Mouse (Mus musculus): Measurements from ENCODE around the gene Glra1. TPM values are rescaled to one million over a fixed set of nuclear protein-coding genes. Genes with fewer than 3 reads are reported as not detected.

The Glra1 gene
- polyA plus RNA-seq, 1 experiment from 2014 or later: 5.8 TPM

GRCm38 (mm10) chr11:55542128-55542527, 65.9 kb downstream of the Glra1 start:
- no peak for DNase-seq (ENCODE audit: low spot score)
- H3K4me3 ChIP-seq (ENCODE audit: low read depth, low read length): no peak overlapping the region
- H3K4me1 ChIP-seq (ENCODE audit: control insufficient read depth, insufficient read depth, low read length): no peaks in the 10 kb centered on the region
- no peaks in the 10 kb centered on the region for H3K9me3 ChIP-seq (ENCODE audit: control insufficient read depth, low read length)
- no peak overlapping the region for H3K4me2 ChIP-seq (ENCODE audit: low read depth)
- ATAC-seq (ENCODE audit: insufficient read depth, low FRiP score, low TSS enrichment): no peak
- no peak overlapping the region for H3K9ac ChIP-seq (ENCODE audit: low read length)
- H3K27ac ChIP-seq (ENCODE audit: low read depth, low read length): no peak overlapping the region
- no peaks in the 10 kb centered on the region for H3K27me3 ChIP-seq (ENCODE audit: control insufficient read depth, insufficient read depth, low read length)
- no peaks in the 10 kb centered on the region for H3K36me3 ChIP-seq (ENCODE audit: control insufficient read depth, insufficient read depth, low read length)
- 76% methylated on average over 7 of the region's 7 CpGs for WGBS

GRCm38 (mm10) chr11:55534766-55535165, 73.2 kb downstream of the Glra1 start:
- H3K36me3 ChIP-seq (ENCODE audit: control insufficient read depth, insufficient read depth, low read length): peaks cover 10% of the 10 kb centered on the region
- H3K4me3 ChIP-seq (ENCODE audit: low read depth, low read length): no peak overlapping the region
- H3K27me3 ChIP-seq (ENCODE audit: control insufficient read depth, insufficient read depth, low read length): no peaks in the 10 kb centered on the region
- H3K4me1 ChIP-seq (ENCODE audit: control insufficient read depth, insufficient read depth, low read length): no peaks in the 10 kb centered on the region
- DNase-seq (ENCODE audit: low spot score) (no peak), ATAC-seq (ENCODE audit: insufficient read depth, low FRiP score, low TSS enrichment) (no peak)
- H3K27ac ChIP-seq (ENCODE audit: low read depth, low read length): no peak overlapping the region
- WGBS: 45% methylated on average over 2 of the region's 2 CpGs
- no peak overlapping the region for H3K9ac ChIP-seq (ENCODE audit: low read length)
- H3K9me3 ChIP-seq (ENCODE audit: control insufficient read depth, low read length): no peaks in the 10 kb centered on the region
- H3K4me2 ChIP-seq (ENCODE audit: low read depth): no peak overlapping the region

- Histone ChIP-seq H3K4me2 (ENCODE audit: low read depth) (no peak overlapping the region), H3K27me3 (ENCODE audit: control insufficient read depth, insufficient read depth, low read length) (no peaks in the 10 kb centered on the region), H3K9ac (ENCODE audit: low read length) (no peak overlapping the region), H3K36me3 (ENCODE audit: control insufficient read depth, insufficient read depth, low read length) (peaks cover 14% of the 10 kb centered on the region), H3K9me3 (ENCODE audit: control insufficient read depth, low read length) (no peaks in the 10 kb centered on the region), H3K27ac (ENCODE audit: low read depth, low read length) (no peak overlapping the region), H3K4me1 (ENCODE audit: control insufficient read depth, insufficient read depth, low read length) (no peaks in the 10 kb centered on the region), H3K4me3 (ENCODE audit: low read depth, low read length) (no peak overlapping the region)
- WGBS: 81% methylated on average over 5 of the region's 5 CpGs
- ATAC-seq (ENCODE audit: insufficient read depth, low FRiP score, low TSS enrichment) (no peak), DNase-seq (ENCODE audit: low spot score) (no peak)
These were observed 74.6 kb downstream of the Glra1 start for GRCm38 (mm10) chr11:55533378-55533777.

DNA sequence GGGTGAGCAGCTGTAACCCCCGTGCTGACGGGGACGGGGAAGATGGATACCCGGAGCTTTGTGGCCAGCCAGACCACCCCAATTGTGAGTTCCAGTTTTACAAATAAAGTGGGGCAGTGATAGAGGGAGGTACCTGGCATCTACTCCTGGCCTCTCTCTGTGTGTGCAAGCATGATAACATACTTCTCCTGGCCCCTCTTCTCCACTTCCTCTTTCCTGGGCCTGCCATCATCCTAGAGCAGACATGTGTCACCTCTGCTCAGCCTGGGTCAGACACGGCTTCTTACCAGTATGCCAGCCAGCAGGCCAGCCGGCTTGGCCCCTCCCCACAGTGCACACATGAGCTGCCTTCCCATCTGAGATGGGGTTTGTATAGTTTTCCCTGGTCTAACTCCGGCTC, 77.3 kb downstream of the Glra1 start:
- 84% methylated on average over 7 of the region's 7 CpGs for WGBS
- H3K27ac ChIP-seq (ENCODE audit: low read depth, low read length): no peak overlapping the region
- H3K36me3 ChIP-seq (ENCODE audit: control insufficient read depth, insufficient read depth, low read length): peaks cover 14% of the 10 kb centered on the region
- H3K4me3 ChIP-seq (ENCODE audit: low read depth, low read length): no peak overlapping the region
- ATAC-seq (ENCODE audit: insufficient read depth, low FRiP score, low TSS enrichment) (no peak), DNase-seq (ENCODE audit: low spot score) (no peak)
- H3K9ac ChIP-seq (ENCODE audit: low read length): no peak overlapping the region
- H3K27me3 ChIP-seq (ENCODE audit: control insufficient read depth, insufficient read depth, low read length): no peaks in the 10 kb centered on the region
- no peaks in the 10 kb centered on the region for H3K9me3 ChIP-seq (ENCODE audit: control insufficient read depth, low read length)
- H3K4me2 ChIP-seq (ENCODE audit: low read depth): no peak overlapping the region
- H3K4me1 ChIP-seq (ENCODE audit: control insufficient read depth, insufficient read depth, low read length): no peaks in the 10 kb centered on the region

DNA sequence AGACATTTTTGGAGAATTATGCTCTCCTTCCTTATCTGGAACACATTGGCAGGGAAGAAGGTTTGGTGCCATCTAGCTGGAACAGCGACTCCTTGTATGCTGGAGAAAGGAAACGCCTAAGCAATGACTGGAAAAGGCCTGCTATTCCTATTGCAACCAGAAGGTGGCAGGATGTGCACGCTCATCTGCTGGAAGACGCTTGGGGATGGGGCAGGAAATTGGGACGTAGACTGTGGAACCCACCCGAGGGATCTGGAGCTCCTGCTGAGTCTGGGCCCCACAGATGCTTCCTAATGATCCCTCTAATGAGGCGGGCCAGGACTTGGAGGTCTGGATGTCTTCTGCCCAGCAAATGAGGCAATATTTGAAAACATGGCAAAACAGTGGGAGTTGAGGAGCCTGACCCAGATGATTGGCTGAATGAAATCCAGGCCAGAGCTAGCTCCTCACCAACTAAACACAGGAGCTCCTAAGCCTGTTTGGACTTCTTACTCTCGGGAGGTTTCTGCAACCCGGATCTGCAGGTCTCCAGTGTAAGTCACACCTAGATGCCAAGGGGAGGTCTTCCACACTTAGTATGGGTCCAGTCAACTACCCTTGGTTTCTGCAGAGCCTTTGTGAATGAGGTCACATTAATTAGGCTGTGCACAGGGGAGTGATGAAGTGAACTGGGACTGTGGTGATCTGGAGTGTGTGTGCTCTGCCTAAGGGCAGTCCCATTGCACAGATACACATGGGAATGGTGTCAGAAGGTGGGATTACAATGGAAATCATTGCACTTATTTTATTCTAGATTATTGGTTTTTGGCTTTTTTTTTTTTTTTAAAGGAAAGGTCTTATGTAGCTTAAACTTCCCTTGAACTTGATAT, 89.0 kb downstream of the Glra1 start:
- Histone ChIP-seq H3K4me1 (ENCODE audit: control insufficient read depth, insufficient read depth, low read length) (no peaks in the 10 kb centered on the region), H3K9me3 (ENCODE audit: control insufficient read depth, low read length) (no peaks in the 10 kb centered on the region), H3K27me3 (ENCODE audit: control insufficient read depth, insufficient read depth, low read length) (no peaks in the 10 kb centered on the region), H3K9ac (ENCODE audit: low read length) (no peak overlapping the region), H3K27ac (ENCODE audit: low read depth, low read length) (no peak overlapping the region), H3K4me2 (ENCODE audit: low read depth) (no peak overlapping the region), H3K36me3 (ENCODE audit: control insufficient read depth, insufficient read depth, low read length) (peaks cover 2% of the 10 kb centered on the region; the same call in 1 of the 2 replicates), H3K4me3 (ENCODE audit: low read depth, low read length) (no peak overlapping the region)
- DNase-seq (ENCODE audit: low spot score) (peak; percentile 72), ATAC-seq (ENCODE audit: insufficient read depth, low FRiP score, low TSS enrichment) (no peak)
- 5% methylated on average over 9 of the region's 9 CpGs for WGBS

DNA sequence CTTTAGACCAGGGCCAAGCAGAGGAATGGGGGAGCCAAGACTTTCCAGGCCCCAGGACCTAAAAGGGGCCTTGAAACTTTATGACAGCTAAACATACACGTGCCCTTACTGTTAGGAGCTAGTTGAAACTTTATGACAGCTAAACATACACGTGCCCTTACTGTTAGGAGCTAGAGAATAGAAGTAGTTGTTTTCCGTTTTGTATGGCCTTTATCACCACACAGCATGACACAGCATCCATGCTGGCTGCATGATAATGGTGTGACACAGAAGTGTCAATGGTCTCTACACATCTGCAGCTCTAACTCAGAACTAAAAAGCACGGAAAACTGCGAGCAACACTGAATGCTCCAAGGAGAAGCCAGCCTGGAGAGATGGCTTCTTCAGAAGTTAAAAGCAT, 90.3 kb downstream of the Glra1 start:
- Histone ChIP-seq H3K27me3 (ENCODE audit: control insufficient read depth, insufficient read depth, low read length) (no peaks in the 10 kb centered on the region), H3K9me3 (ENCODE audit: control insufficient read depth, low read length) (no peaks in the 10 kb centered on the region), H3K4me1 (ENCODE audit: control insufficient read depth, insufficient read depth, low read length) (no peaks in the 10 kb centered on the region), H3K27ac (ENCODE audit: low read depth, low read length) (no peak overlapping the region), H3K36me3 (ENCODE audit: control insufficient read depth, insufficient read depth, low read length) (0 out of 2 replicates have a peak, but pooled peaks cover 5% of the 10 kb centered on the region), H3K9ac (ENCODE audit: low read length) (no peak overlapping the region), H3K4me2 (ENCODE audit: low read depth) (no peak overlapping the region), H3K4me3 (ENCODE audit: low read depth, low read length) (no peak overlapping the region)
- DNase-seq (ENCODE audit: low spot score): no peak
- 67% methylated on average over 5 of the region's 5 CpGs for WGBS
- no peak for ATAC-seq (ENCODE audit: insufficient read depth, low FRiP score, low TSS enrichment)

DNA sequence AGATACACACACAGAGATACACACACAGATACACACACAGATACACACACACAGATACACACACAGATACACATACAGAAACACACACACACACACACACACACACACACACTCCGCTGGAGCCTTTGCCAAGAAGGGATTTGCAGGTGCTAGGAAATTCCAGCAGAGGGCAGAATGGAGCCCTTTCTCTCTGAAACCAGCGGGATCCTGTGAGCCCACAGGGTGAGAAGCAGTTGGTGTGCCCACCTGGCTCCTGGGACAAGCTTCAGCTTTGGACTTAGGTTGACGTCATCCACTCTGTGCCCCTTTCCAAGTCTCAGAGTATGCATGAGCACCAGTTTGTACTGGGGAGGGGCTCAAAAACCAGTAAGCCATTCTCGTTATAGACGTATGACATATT, 96.6 kb downstream of the Glra1 start:
- no peak overlapping the region for H3K27ac ChIP-seq (ENCODE audit: low read depth, low read length)
- H3K4me2 ChIP-seq (ENCODE audit: low read depth): no peak overlapping the region
- no peak overlapping the region for H3K9ac ChIP-seq (ENCODE audit: low read length)
- 0 out of 2 replicates have a peak, but pooled peaks cover 5% of the 10 kb centered on the region for H3K36me3 ChIP-seq (ENCODE audit: control insufficient read depth, insufficient read depth, low read length)
- no peaks in the 10 kb centered on the region for H3K27me3 ChIP-seq (ENCODE audit: control insufficient read depth, insufficient read depth, low read length)
- H3K9me3 ChIP-seq (ENCODE audit: control insufficient read depth, low read length): no peaks in the 10 kb centered on the region
- H3K4me1 ChIP-seq (ENCODE audit: control insufficient read depth, insufficient read depth, low read length): no peaks in the 10 kb centered on the region
- DNase-seq (ENCODE audit: low spot score) (peak; percentile 54), ATAC-seq (ENCODE audit: insufficient read depth, low FRiP score, low TSS enrichment) (0 out of 2 replicates have a peak, but pooled peaks have one; percentile 23)
- H3K4me3 ChIP-seq (ENCODE audit: low read depth, low read length): no peak overlapping the region
- WGBS: 60% methylated on average over 5 of the region's 5 CpGs

GRCm38 (mm10) chr11:55505485-55505884, 102.5 kb downstream of the Glra1 start:
- Histone ChIP-seq H3K9ac (ENCODE audit: low read length) (no peak overlapping the region), H3K36me3 (ENCODE audit: control insufficient read depth, insufficient read depth, low read length) (no peaks in the 10 kb centered on the region; the same call in 1 of the 2 replicates), H3K4me2 (ENCODE audit: low read depth) (no peak overlapping the region), H3K9me3 (ENCODE audit: control insufficient read depth, low read length) (no peaks in the 10 kb centered on the region), H3K4me3 (ENCODE audit: low read depth, low read length) (no peak overlapping the region), H3K27ac (ENCODE audit: low read depth, low read length) (no peak overlapping the region), H3K4me1 (ENCODE audit: control insufficient read depth, insufficient read depth, low read length) (no peaks in the 10 kb centered on the region), H3K27me3 (ENCODE audit: control insufficient read depth, insufficient read depth, low read length) (no peaks in the 10 kb centered on the region)
- DNase-seq (ENCODE audit: low spot score): no peak
- ATAC-seq (ENCODE audit: insufficient read depth, low FRiP score, low TSS enrichment): no peak
- 94% methylated on average over 3 of the region's 3 CpGs for whole genome bisulfite sequencing

DNA sequence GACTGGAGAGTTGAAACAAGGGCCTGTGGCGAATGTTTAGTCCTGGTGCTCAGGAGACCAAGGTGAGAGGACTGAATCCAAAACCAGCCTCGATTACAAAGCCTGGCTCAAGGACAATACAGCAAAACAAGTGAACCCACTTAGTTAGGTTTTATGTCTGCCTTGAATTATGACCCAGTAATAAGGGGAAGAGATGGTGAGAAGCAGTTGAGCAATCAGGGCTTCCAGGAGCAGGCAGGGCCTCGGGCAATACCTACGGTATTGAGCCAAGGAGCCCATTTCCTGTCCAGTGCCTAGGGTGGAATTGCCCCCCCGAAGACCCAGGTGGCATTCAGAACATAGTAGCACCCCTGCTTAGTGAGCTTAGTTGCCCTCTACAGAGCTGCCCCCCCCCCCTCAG, 105.1 kb downstream of the Glra1 start:
- no peaks in the 10 kb centered on the region for H3K4me1 ChIP-seq (ENCODE audit: control insufficient read depth, insufficient read depth, low read length)
- ATAC-seq (ENCODE audit: insufficient read depth, low FRiP score, low TSS enrichment) (no peak), DNase-seq (ENCODE audit: low spot score) (no peak)
- no peaks in the 10 kb centered on the region for H3K27me3 ChIP-seq (ENCODE audit: control insufficient read depth, insufficient read depth, low read length)
- no peak overlapping the region for H3K4me3 ChIP-seq (ENCODE audit: low read depth, low read length)
- no peak overlapping the region for H3K4me2 ChIP-seq (ENCODE audit: low read depth)
- H3K9ac ChIP-seq (ENCODE audit: low read length): no peak overlapping the region
- no peak overlapping the region for H3K27ac ChIP-seq (ENCODE audit: low read depth, low read length)
- 73% methylated on average over 5 of the region's 5 CpGs for WGBS
- H3K36me3 ChIP-seq (ENCODE audit: control insufficient read depth, insufficient read depth, low read length): peaks cover 2% of the 10 kb centered on the region
- H3K9me3 ChIP-seq (ENCODE audit: control insufficient read depth, low read length): no peaks in the 10 kb centered on the region

All from neural tube, embryonic 11.5 days (tissue).